Mouse (Mus musculus): Measurements from ENCODE around the gene Slc22a18.

DNA sequence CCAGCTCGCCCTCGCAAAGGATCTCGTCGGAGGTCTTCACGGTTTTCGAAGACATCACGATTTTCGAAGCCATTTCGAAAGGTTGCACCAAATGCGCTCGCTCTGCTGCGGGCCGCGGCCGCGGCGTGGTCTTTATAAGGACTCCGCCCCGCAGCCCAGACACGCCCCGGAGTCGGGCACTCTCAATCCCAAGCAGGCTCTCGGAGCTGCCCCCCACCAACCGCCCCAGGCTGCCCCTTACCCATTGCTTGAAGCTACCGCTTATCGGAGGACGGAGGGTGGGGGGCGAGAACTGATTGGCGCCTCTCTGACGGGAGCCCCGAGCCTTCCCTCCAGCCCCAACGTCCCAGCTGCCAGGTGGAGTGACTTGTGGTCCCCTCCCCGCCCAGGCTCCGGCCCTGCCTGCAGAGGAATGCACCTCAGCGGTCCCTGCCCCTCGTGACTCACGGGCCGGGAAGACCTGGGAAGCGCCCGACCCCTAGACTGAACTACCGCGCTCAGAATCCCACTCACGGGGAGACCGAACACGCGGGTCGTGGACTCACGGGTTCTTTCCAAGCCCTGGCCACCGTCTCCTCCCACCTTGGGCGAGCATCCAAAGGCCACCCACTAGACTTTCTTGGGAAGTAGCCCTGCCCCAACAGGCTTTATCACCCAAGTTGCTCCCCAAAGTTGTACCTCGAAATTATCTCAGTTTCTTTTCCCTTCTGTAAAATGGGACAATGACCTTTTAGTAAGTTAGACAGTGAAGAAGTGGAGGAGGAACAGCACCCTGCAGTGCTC lies 29.1 kb downstream of the Slc22a18 start, which contains the start of gene Phlda2:
- TF ChIP-seq POLR2A (IDR thresholded peaks at IDR 0.05; ENCODE audit: extremely low read depth, insufficient read depth, low read length) (no peak), CTCF (IDR thresholded peaks at IDR 0.05; ENCODE audit: low read depth, low read length) (no peak)

Measured in liver, adult 2 months (tissue).